Mouse (Mus musculus) neural tube, embryonic 14.5 days (tissue): ENCODE results near the gene Rfwd3. TPM values are rescaled to one million over a fixed set of nuclear protein-coding genes. Genes with fewer than 3 reads are reported as not detected.

Source experiments
- ATAC-seq: fragments of 200-750 bp; cut with Nextera tagmentation; 2 replicates; pipeline ENCODE4 v1.8.0; 2017; ENCODE audit warnings: low read depth, mild to moderate bottlenecking, moderate TSS enrichment, moderate library complexity
- H3K27ac ChIP-seq: fragments of 300-500 bp; sonication (generic); 2 replicates; pipeline ENCODE4 v1.5.1; 2014; ENCODE audit warnings: low read depth, mild to moderate bottlenecking, control low read depth, low read length, moderate library complexity, mixed read lengths
- H3K27me3 ChIP-seq: fragments of 300-500 bp; sonication (generic); 2 replicates; pipeline ENCODE4 v1.6.1; 2014; ENCODE audit warnings: low read length; ENCODE audit not compliant: control insufficient read depth, insufficient read depth
- H3K36me3 ChIP-seq: fragments of 300-500 bp; sonication (generic); 2 replicates; pipeline ENCODE4 v1.6.1; 2014; ENCODE audit warnings: low read length, mixed read lengths; ENCODE audit not compliant: control insufficient read depth, insufficient read depth
- H3K4me1 ChIP-seq: fragments of 300-500 bp; sonication (generic); 2 replicates; pipeline ENCODE4 v1.6.1; 2014; ENCODE audit warnings: low read length; ENCODE audit not compliant: control insufficient read depth, insufficient read depth
- H3K4me2 ChIP-seq: fragments of 300-500 bp; sonication (generic); 2 replicates; pipeline ENCODE4 v1.6.1; 2014; ENCODE audit warnings: mild to moderate bottlenecking, low read depth, low read length, control low read depth
- H3K4me3 ChIP-seq: fragments of 300-500 bp; sonication (generic); 2 replicates; pipeline ENCODE4 v1.5.1; 2014; ENCODE audit warnings: low read depth, low read length, control low read depth, mixed read lengths
- H3K9ac ChIP-seq: fragments of 300-500 bp; sonication (generic); replicated peaks from 2 replicates; pipeline ENCODE4 v1.6.1; 2014; ENCODE audit warnings: low read depth, mild to moderate bottlenecking, control low read depth, low read length, mixed read lengths
- H3K9me3 ChIP-seq: fragments of 300-500 bp; sonication (generic); 2 replicates; pipeline ENCODE4 v1.6.1; 2016; ENCODE audit warnings: low read length; ENCODE audit not compliant: control insufficient read depth
- WGBS: fragments of 180-500 bp; shearing (Covaris S2); extraction: QIAGEN DNeasy Blood & Tissue Kit; methylation state at CpG from one replicate; pipeline ENCODE4 v1.1.7; 2014; 5-methylcytosine and 5-hydroxymethylcytosine counted together
- polyA plus RNA-seq: library from polyadenylated mRNA; unstranded; fragments of >200 nt; fragmentation: Nextera tagmentation; extraction: Ambion mirVana; gene quantifications from 2 replicates; pipeline ENCODE4 v1.2.1, GENCODE M21; 2014

Gene Rfwd3
- polyA plus RNA-seq, 1 experiment from 2014 or later = 19.2 TPM

GRCm38 (mm10) chr8:111261981-111262381, 38.0 kb downstream of the Rfwd3 start:
- Histone ChIP-seq H3K27ac (no peak overlapping the region), H3K4me3 (no peak overlapping the region), H3K4me2 (no peak overlapping the region), H3K9ac (no peak overlapping the region), H3K36me3 (no peaks in the 10 kb centered on the region), H3K9me3 (no peaks in the 10 kb centered on the region), H3K27me3 (peaks cover 3% of the 10 kb centered on the region; the same call in 1 of the 2 replicates), H3K4me1 (peaks cover 7% of the 10 kb centered on the region; the same call in 1 of the 2 replicates)
- ATAC-seq = no peak
- WGBS = 85% methylated on average over 4 of the region's 4 CpGs

- Histone ChIP-seq H3K4me3 (no peak overlapping the region), H3K36me3 (no peaks in the 10 kb centered on the region), H3K27me3 (peaks cover 3% of the 10 kb centered on the region; the same call in 1 of the 2 replicates), H3K4me2 (no peak overlapping the region), H3K4me1 (peaks cover 7% of the 10 kb centered on the region; the same call in 1 of the 2 replicates), H3K27ac (no peak overlapping the region), H3K9me3 (no peaks in the 10 kb centered on the region), H3K9ac (no peak overlapping the region)
- 96% methylated on average over 5 of the region's 5 CpGs for WGBS
- no peak for ATAC-seq
Observed at GRCm38 (mm10) chr8:111260251-111260650, 39.8 kb downstream of the Rfwd3 start.

GRCm38 (mm10) chr8:111259408-111259741, 40.6 kb downstream of the Rfwd3 start:
- ATAC-seq = no peak
- H3K9me3 ChIP-seq = no peaks in the 10 kb centered on the region

GRCm38 (mm10) chr8:111258631-111259407, 41.2 kb downstream of the Rfwd3 start, which contains the start of gene Glg1:
Glg1 (minus strand) TSS chr8:111259216.
- H3K36me3 ChIP-seq = no peaks in the 10 kb centered on the region

More at GRCm38 (mm10) chr8:111259408-111259741, 40.6 kb downstream of the Rfwd3 start:
- Histone ChIP-seq H3K4me1 (peaks cover 7% of the 10 kb centered on the region; the same call in 1 of the 2 replicates), H3K4me2 (peak overlapping the region; percentile 61), H3K36me3 (no peaks in the 10 kb centered on the region), H3K27me3 (peaks cover 3% of the 10 kb centered on the region; the same call in 1 of the 2 replicates), H3K27ac (peak overlapping the region; percentile 99), H3K4me3 (peak overlapping the region; percentile 91), H3K9ac (peak overlapping the region; percentile 93)
- WGBS = 15% methylated on average over 13 of the region's 13 CpGs

GRCm38 (mm10) chr8:111258010-111258630, 41.9 kb downstream of the Rfwd3 start:
- H3K4me2 ChIP-seq = peak overlapping the region; percentile 61
- H3K4me1 ChIP-seq = peaks cover 7% of the 10 kb centered on the region; the same call in 1 of the 2 replicates
- H3K27ac ChIP-seq = peak overlapping the region; percentile 99
- ATAC-seq = peak; percentile 76
- no peaks in the 10 kb centered on the region for H3K9me3 ChIP-seq
- no peaks in the 10 kb centered on the region for H3K36me3 ChIP-seq
- WGBS = under 1% methylated on average over 22 of the region's 26 CpGs
- H3K9ac ChIP-seq = peak overlapping the region; percentile 93
- H3K27me3 ChIP-seq = peaks cover 3% of the 10 kb centered on the region; the same call in 1 of the 2 replicates
- peak overlapping the region; percentile 91 for H3K4me3 ChIP-seq

More at GRCm38 (mm10) chr8:111258631-111259407, 41.2 kb downstream of the Rfwd3 start, which contains the start of gene Glg1:
- peak within 1 kb of the TSS; percentile 93 for H3K9ac ChIP-seq
- H3K4me1 ChIP-seq = peaks cover 7% of the 10 kb centered on the region; the same call in 1 of the 2 replicates
- peak; percentile 95 for ATAC-seq
- peak within 1 kb of the TSS; percentile 91 for H3K4me3 ChIP-seq
- H3K4me2 ChIP-seq = peak within 1 kb of the TSS; percentile 61
- peaks cover 3% of the 10 kb centered on the region; the same call in 1 of the 2 replicates for H3K27me3 ChIP-seq
- peak within 1 kb of the TSS; percentile 99 for H3K27ac ChIP-seq
- no peaks in the 10 kb centered on the region for H3K9me3 ChIP-seq
- WGBS = under 1% methylated on average over 66 of the region's 76 CpGs

- peaks cover 4% of the 10 kb centered on the region; the same call in 1 of the 2 replicates for H3K4me1 ChIP-seq
- no peaks in the 10 kb centered on the region for H3K9me3 ChIP-seq
- H3K4me2 ChIP-seq = no peak overlapping the region
- no peaks in the 10 kb centered on the region for H3K36me3 ChIP-seq
- H3K27me3 ChIP-seq = no peaks in the 10 kb centered on the region
- H3K4me3 ChIP-seq = no peak overlapping the region
- no peak for ATAC-seq
- H3K27ac ChIP-seq = no peak overlapping the region
- 88% methylated on average over 4 of the region's 4 CpGs for WGBS
- no peak overlapping the region for H3K9ac ChIP-seq
Observed at GRCm38 (mm10) chr8:111252487-111253112, 47.4 kb downstream of the Rfwd3 start.

GRCm38 (mm10) chr8:111250111-111250510, 49.9 kb downstream of the Rfwd3 start:
- Histone ChIP-seq H3K4me3 (no peak overlapping the region), H3K27ac (no peak overlapping the region), H3K4me1 (no peaks in the 10 kb centered on the region), H3K9ac (no peak overlapping the region), H3K36me3 (no peaks in the 10 kb centered on the region), H3K9me3 (no peaks in the 10 kb centered on the region), H3K27me3 (no peaks in the 10 kb centered on the region), H3K4me2 (no peak overlapping the region)
- 70% methylated on average over 2 of the region's 2 CpGs for WGBS
- ATAC-seq = no peak

- Histone ChIP-seq H3K4me1 (no peaks in the 10 kb centered on the region), H3K4me3 (no peak overlapping the region), H3K4me2 (no peak overlapping the region), H3K9ac (no peak overlapping the region), H3K9me3 (no peaks in the 10 kb centered on the region), H3K27me3 (no peaks in the 10 kb centered on the region), H3K36me3 (no peaks in the 10 kb centered on the region), H3K27ac (no peak overlapping the region)
- no peak for ATAC-seq
Observed at GRCm38 (mm10) chr8:111248136-111248535, 51.9 kb downstream of the Rfwd3 start.
